ENCODE assay signal across 8 mouse cellular contexts in the genomic region with DNA sequence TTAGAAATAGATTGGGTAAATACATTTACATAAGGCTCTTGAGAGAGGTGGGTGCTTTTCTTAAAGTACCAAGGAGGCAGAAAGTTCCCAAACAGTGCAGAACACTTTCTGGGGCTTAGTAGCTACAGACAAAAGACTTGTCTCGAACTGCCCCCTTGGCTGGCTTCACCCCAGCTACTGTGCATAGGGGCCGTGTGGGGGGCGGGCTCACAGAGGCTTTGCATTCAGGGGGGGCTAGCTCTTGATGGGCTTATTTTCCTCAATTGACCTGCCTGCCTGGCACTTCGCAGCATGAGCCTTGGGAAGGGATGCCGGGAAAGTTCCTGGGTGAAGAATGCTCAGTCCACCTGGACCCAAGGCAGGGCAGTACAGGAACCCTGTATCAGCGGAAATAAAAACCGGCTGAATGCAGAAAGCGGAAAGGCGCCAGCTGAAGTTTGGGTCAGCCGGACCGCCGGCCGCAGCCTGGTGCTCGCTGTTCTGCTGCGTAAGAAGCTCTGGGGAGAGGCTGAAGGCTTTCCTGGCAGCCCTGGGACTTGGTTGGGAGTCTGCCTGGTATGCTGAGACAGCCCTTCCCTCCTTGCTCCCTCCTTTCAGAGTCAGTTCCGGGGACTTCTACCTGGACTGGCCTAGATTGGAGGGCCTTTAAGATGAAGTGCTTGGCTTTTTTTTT.
DNase-seq lines count a peak whose midpoint lies in the region; ATAC-seq lines count a peak whose summit lies in the region.
"Had no signal": no experiment of that assay in that cellular context is flagged by ENCODE, and none has a peak within 500 bp of the region (broad histone marks: within the 10 kb centered on the region; RNA-seq: fewer than 3 reads in every experiment).

No protein-coding gene starts in this region.

- 61% methylated on average over 16 of the region's 16 CpGs for WGBS in liver, embryonic 12.5 days (ENCODE audit: insufficient replicate concordance)

- H3K36me3 ChIP-seq in liver, embryonic 12.5 days = no peaks in the 10 kb centered on the region

- no peaks in the 10 kb centered on the region for H3K9me3 ChIP-seq in liver, embryonic 12.5 days (replicated peaks)

- peak; percentile 5 for DNase-seq in R1 (ENCODE audit: low read depth, low spot score)
- peak; percentile 62 to 63 for DNase-seq in cerebellum, adult 18-20 months
- peak; percentile 68 for DNase-seq in gastrocnemius, adult 18-20 months (ENCODE audit: low spot score)
- peak; percentile 16 to 35 for DNase-seq in kidney, postnatal 4 days
- DNase-seq in thymus, postnatal 10 days (ENCODE audit: low spot score in 2 of 2) = no peak
- DNase-seq in frontal cortex, adult 2 months (ENCODE audit: extremely low spot score in 1 of 2, low spot score in 1 of 2) = no peak

- no peaks in the 10 kb centered on the region for H3K27me3 ChIP-seq in liver, embryonic 12.5 days (replicated peaks)

- no peak overlapping the region for H3K4me3 ChIP-seq in liver, embryonic 12.5 days
- H3K4me3 ChIP-seq: heart, adult 2 months had no signal

- no peak for ATAC-seq in liver, embryonic 12.5 days

- H3K27ac ChIP-seq in liver, embryonic 12.5 days = no peak overlapping the region
- H3K27ac ChIP-seq: heart, adult 2 months had no signal

- H3K4me1 ChIP-seq in liver, embryonic 12.5 days = no peaks in the 10 kb centered on the region

- no peak overlapping the region for H3K9ac ChIP-seq in liver, embryonic 12.5 days

- H3K4me2 ChIP-seq in liver, embryonic 12.5 days = no peak overlapping the region

Comparison
In these comparisons a context has a peak if more than half of its experiments do, and no peak if none do; other contexts are left out.
1. DNase-seq: peak in R1 (single experiment), cerebellum, adult 18-20 months (2 of 2), gastrocnemius, adult 18-20 months (single experiment) and kidney, postnatal 4 days (2 of 2); none in thymus, postnatal 10 days (0 of 2) and frontal cortex, adult 2 months (0 of 2).